Mouse (Mus musculus) liver, embryonic 14.5 days (tissue): Measurements from ENCODE around the gene Dcxr. TPM values are rescaled to one million over a fixed set of nuclear protein-coding genes. Genes with fewer than 3 reads are reported as not detected.

Source experiments
- ATAC-seq: fragments of 200-750 bp; cut with Nextera tagmentation; 2 replicates; pipeline ENCODE4 v1.8.0; 2017; ENCODE audit warnings: moderate number of reproducible peaks, mild to moderate bottlenecking, moderate library complexity; ENCODE audit not compliant: insufficient read depth
- DNase-seq, 3 experiments: peaks; one replicate each; pipeline ENCODE4 v3.0.0-alpha.2; 2012 to 2013; ENCODE audit warnings: low read depth in 3 of 3, low spot score in 3 of 3
- H3K27ac ChIP-seq: fragments of 300-500 bp; sonication (generic); 2 replicates; pipeline ENCODE4 v1.5.1; 2014; ENCODE audit warnings: moderate library complexity, mild to moderate bottlenecking, control low read depth, inconsistent platforms
- H3K27me3 ChIP-seq: fragments of 300-500 bp; sonication (generic); 2 replicates; pipeline ENCODE4 v1.6.1; 2014; ENCODE audit warnings: mild to moderate bottlenecking, low read length, moderate library complexity; ENCODE audit not compliant: control insufficient read depth, insufficient read depth
- H3K36me3 ChIP-seq: fragments of 300-500 bp; sonication (generic); replicated peaks from 2 replicates; pipeline ENCODE4 v1.6.1; 2014; ENCODE audit warnings: low read depth; ENCODE audit not compliant: control insufficient read depth, insufficient read depth
- H3K4me1 ChIP-seq, 2 experiments: fragments of 200-500 bp in 1 of 2; fragments of 300-500 bp in 1 of 2; sonication (generic) in 1 of 2; replicated peaks; 2 replicates each; pipeline ENCODE4 v1.6.1; 2012 to 2014; ENCODE audit warnings: antibody characterized with exemption in 1 of 2, inconsistent platforms in 1 of 2, low read length in 1 of 2; ENCODE audit not compliant: control insufficient read depth in 2 of 2, insufficient read depth in 2 of 2
- H3K4me2 ChIP-seq: fragments of 300-500 bp; sonication (generic); 2 replicates; pipeline ENCODE4 v1.6.1; 2014; ENCODE audit warnings: low read depth, mild to moderate bottlenecking, control low read depth, moderate library complexity
- H3K4me3 ChIP-seq, 2 experiments: fragments of 200-500 bp in 1 of 2; fragments of 300-500 bp in 1 of 2; sonication (generic) in 1 of 2; 2 replicates each; pipeline ENCODE4 v1.5.1; 2012 to 2014; ENCODE audit warnings: low read depth in 2 of 2, low read length in 2 of 2, mild to moderate bottlenecking in 2 of 2, control low read depth in 1 of 2, inconsistent platforms in 1 of 2, moderate library complexity in 1 of 2; ENCODE audit not compliant: insufficient read depth in 1 of 2
- H3K9ac ChIP-seq: fragments of 300-500 bp; sonication (generic); replicated peaks from 2 replicates; pipeline ENCODE4 v1.6.1; 2014; ENCODE audit warnings: mild to moderate bottlenecking, control low read depth, moderate library complexity
- H3K9me3 ChIP-seq: fragments of 300-500 bp; sonication (generic); 2 replicates; pipeline ENCODE4 v1.6.1; 2016; ENCODE audit warnings: low read length, mixed read lengths; ENCODE audit not compliant: control insufficient read depth
- CTCF ChIP-seq: IDR thresholded peaks from 2 replicates; pipeline ENCODE4 v1.5.1; 2016; ENCODE audit warnings: antibody characterized with exemption, low read depth, control low read depth
- EP300 ChIP-seq: IDR thresholded peaks from 2 replicates; pipeline ENCODE4 v1.6.1; 2016; ENCODE audit warnings: antibody characterized with exemption, low read depth
- WGBS: fragments of 180-500 bp; shearing (Covaris S2); extraction: QIAGEN DNeasy Blood & Tissue Kit; methylation state at CpG from one replicate; pipeline ENCODE4 v1.1.7; 2014; ENCODE audit not compliant: insufficient replicate concordance; 5-methylcytosine and 5-hydroxymethylcytosine counted together
- polyA plus RNA-seq, 2 experiments: library from polyadenylated mRNA; depleted of rRNA in 1 of 2; stranded (reverse) in 1 of 2; unstranded in 1 of 2; fragments of >200 nt; fragmentation: Nextera tagmentation in 1 of 2; extraction: Ambion mirVana in 1 of 2; gene quantifications; 2 replicates each; pipeline versions ENCODE4 v1.2.1 to v1.2.3; 2012 to 2014

The Dcxr gene
- polyA plus RNA-seq, 2 experiments: 10.4 to 15.1 TPM

GRCm38 (mm10) chr11:120722761-120723382 lies 4.2 kb downstream of the Dcxr start:
- 73% methylated on average over 11 of the region's 11 CpGs for WGBS
- H3K9ac ChIP-seq: no peak overlapping the region
- peaks cover 0 to 4% of the 10 kb centered on the region in 2 experiments; a peak in 1 of 4 replicates for H3K4me1 ChIP-seq

GRCm38 (mm10) chr11:120722067-120722630 lies 4.9 kb downstream of the Dcxr start:
- DNase-seq (no peak), ATAC-seq (no peak)
- 20% methylated on average over 21 of the region's 21 CpGs for WGBS
- Histone ChIP-seq H3K27ac (no peak overlapping the region), H3K4me2 (peak overlapping the region; percentile 66), H3K4me3 (peak overlapping the region; percentile 29 to 50), H3K27me3 (peaks cover 24% of the 10 kb centered on the region), H3K9ac (no peak overlapping the region), H3K36me3 (no peaks in the 10 kb centered on the region; the same call in 1 of the 2 replicates), H3K9me3 (no peaks in the 10 kb centered on the region), H3K4me1 (peaks cover 0 to 4% of the 10 kb centered on the region in 2 experiments; a peak in 1 of 4 replicates)
- TF ChIP-seq CTCF (no peak), EP300 (no peak)

More at GRCm38 (mm10) chr11:120722761-120723382, 4.2 kb downstream of the Dcxr start:
- no peak for ATAC-seq
- TF ChIP-seq CTCF (no peak), EP300 (no peak)
- H3K36me3 ChIP-seq: no peaks in the 10 kb centered on the region; the same call in 1 of the 2 replicates
- no peaks in the 10 kb centered on the region for H3K9me3 ChIP-seq
- no peak for DNase-seq
- peaks cover 24% of the 10 kb centered on the region for H3K27me3 ChIP-seq
- H3K4me3 ChIP-seq: no peak overlapping the region
- no peak overlapping the region for H3K4me2 ChIP-seq
- no peak overlapping the region for H3K27ac ChIP-seq

- no peaks in the 10 kb centered on the region for H3K9me3 ChIP-seq
- 2% methylated on average over 88 of the region's 90 CpGs for WGBS
- no peaks in the 10 kb centered on the region; the same call in 1 of the 2 replicates for H3K36me3 ChIP-seq
- no peak within 1 kb of the TSS for H3K9ac ChIP-seq
- DNase-seq (no peak), ATAC-seq (peak; percentile 23; the same call in 1 of the 2 replicates)
- H3K27ac ChIP-seq: no peak within 1 kb of the TSS
- H3K4me1 ChIP-seq: peaks cover 0 to 4% of the 10 kb centered on the region in 2 experiments; a peak in 1 of 4 replicates
- peak within 1 kb of the TSS; percentile 66 for H3K4me2 ChIP-seq
- peaks cover 24% of the 10 kb centered on the region for H3K27me3 ChIP-seq
- TF ChIP-seq EP300 (no peak), CTCF (no peak)
- H3K4me3 ChIP-seq: peak within 1 kb of the TSS; percentile 29 to 50
These were observed 5.7 kb downstream of the Dcxr start, which contains the start of gene Rac3 for GRCm38 (mm10) chr11:120721124-120722066. Gene Rac3, plus strand, starts transcription at chr11:120721470.

- H3K4me2 ChIP-seq: no peak overlapping the region
- TF ChIP-seq EP300 (no peak), CTCF (peak; percentile 93)
- H3K4me1 ChIP-seq: peaks cover 0 to 4% of the 10 kb centered on the region in 2 experiments; a peak in 1 of 4 replicates
- H3K36me3 ChIP-seq: no peaks in the 10 kb centered on the region; the same call in 1 of the 2 replicates
- DNase-seq (peak; percentile 65 to 79 (median 66)), ATAC-seq (peak; percentile 11; the same call in 1 of the 2 replicates)
- no peaks in the 10 kb centered on the region for H3K9me3 ChIP-seq
- H3K9ac ChIP-seq: no peak overlapping the region
- no peak overlapping the region for H3K4me3 ChIP-seq
- WGBS: 9% methylated on average over 17 of the region's 17 CpGs
- H3K27me3 ChIP-seq: peaks cover 24% of the 10 kb centered on the region
- no peak overlapping the region for H3K27ac ChIP-seq
These were observed 6.6 kb downstream of the Dcxr start for GRCm38 (mm10) chr11:120720450-120720849.
